Mouse (Mus musculus) midbrain, embryonic 13.5 days (tissue): ENCODE measurements around the gene Nudt14. TPM values are rescaled to one million over a fixed set of nuclear protein-coding genes. Genes with fewer than 3 reads are reported as not detected.

Source experiments
- ATAC-seq: fragments of 200-750 bp; cut with Nextera tagmentation; 2 replicates; pipeline ENCODE4 v1.8.0; 2017; ENCODE audit warnings: mild to moderate bottlenecking, moderate TSS enrichment, moderate library complexity
- H3K27ac ChIP-seq: fragments of 300-500 bp; sonication (generic); 2 replicates; pipeline ENCODE4 v1.5.1; 2015; ENCODE audit warnings: inconsistent platforms, mild to moderate bottlenecking, moderate library complexity
- H3K27me3 ChIP-seq: fragments of 300-500 bp; sonication (generic); 2 replicates; pipeline ENCODE4 v1.6.1; 2015; ENCODE audit warnings: mild to moderate bottlenecking, inconsistent platforms
- H3K36me3 ChIP-seq: fragments of 300-500 bp; sonication (generic); 2 replicates; pipeline ENCODE4 v1.6.1; 2015; ENCODE audit warnings: mild to moderate bottlenecking, inconsistent platforms
- H3K4me1 ChIP-seq: fragments of 300-500 bp; sonication (generic); replicated peaks from 2 replicates; pipeline ENCODE4 v1.6.1; 2015; ENCODE audit warnings: inconsistent platforms
- H3K4me2 ChIP-seq: fragments of 300-500 bp; sonication (generic); replicated peaks from 2 replicates; pipeline ENCODE4 v1.6.1; 2015; ENCODE audit warnings: moderate library complexity, mild to moderate bottlenecking, inconsistent platforms
- H3K4me3 ChIP-seq: fragments of 300-500 bp; sonication (generic); replicated peaks from 2 replicates; pipeline ENCODE4 v1.5.1; 2015; ENCODE audit warnings: mild to moderate bottlenecking, inconsistent platforms
- H3K9ac ChIP-seq: fragments of 300-500 bp; sonication (generic); replicated peaks from 2 replicates; pipeline ENCODE4 v1.6.1; 2015; ENCODE audit warnings: mild to moderate bottlenecking, inconsistent platforms
- H3K9me3 ChIP-seq: fragments of 300-500 bp; sonication (generic); 2 replicates; pipeline ENCODE4 v1.6.1; 2016; ENCODE audit warnings: mild to moderate bottlenecking, inconsistent platforms
- WGBS: fragments of 180-500 bp; shearing (Covaris S2); methylation state at CpG from one replicate; pipeline ENCODE4 v1.1.7; 2015; 5-methylcytosine and 5-hydroxymethylcytosine counted together
- polyA plus RNA-seq: library from polyadenylated mRNA; unstranded; fragments of >200 nt; fragmentation: Nextera tagmentation; extraction: Ambion mirVana; gene quantifications from 2 replicates; pipeline ENCODE4 v1.2.1, GENCODE M21; 2015

The Nudt14 gene
- 53.7 and 61.9 TPM in 2 replicates for polyA plus RNA-seq

- Histone ChIP-seq H3K27me3 (no peaks in the 10 kb centered on the region), H3K9ac (peak within 1 kb of the TSS; percentile 80), H3K9me3 (no peaks in the 10 kb centered on the region), H3K36me3 (no peaks in the 10 kb centered on the region), H3K4me1 (peaks cover 41% of the 10 kb centered on the region), H3K4me3 (peak within 1 kb of the TSS; percentile 73), H3K27ac (no peak within 1 kb of the TSS), H3K4me2 (peak within 1 kb of the TSS; percentile 65)
- peak; percentile 76 for ATAC-seq
- WGBS = 3% methylated on average over 54 of the region's 58 CpGs
Observed at GRCm38 (mm10) chr12:112941776-112942713, at the start of gene Nudt14. Gene Nudt14, minus strand, starts transcription at chr12:112942124.

DNA sequence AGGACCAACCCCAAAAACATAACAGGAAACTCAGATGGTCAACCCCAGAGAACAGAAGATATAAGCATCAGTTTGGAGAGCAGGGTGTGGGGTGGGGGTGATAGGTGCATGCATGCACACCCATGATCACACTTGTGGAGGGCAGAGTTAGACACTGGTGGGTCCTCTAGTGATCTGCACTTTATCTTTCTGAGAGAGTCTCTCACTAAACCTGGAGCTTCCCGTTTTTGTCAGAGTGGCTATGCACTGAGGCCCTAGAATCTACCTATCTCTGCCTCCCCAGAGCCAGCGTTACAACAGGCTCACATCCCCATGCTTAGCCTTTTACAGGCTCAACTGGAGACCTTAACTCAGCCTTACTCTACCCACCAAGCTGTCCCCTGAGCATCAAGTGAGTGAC lies 49.5 kb upstream of the Nudt14 start:
- peaks cover 41% of the 10 kb centered on the region for H3K36me3 ChIP-seq
- WGBS = 98% methylated on average over 2 of the region's 2 CpGs
- H3K4me1 ChIP-seq = 0 out of 2 replicates have a peak, but pooled peaks cover 2% of the 10 kb centered on the region
- no peak for ATAC-seq
- no peak overlapping the region for H3K4me2 ChIP-seq
- no peak overlapping the region for H3K9ac ChIP-seq
- H3K27me3 ChIP-seq = no peaks in the 10 kb centered on the region
- H3K27ac ChIP-seq = no peak overlapping the region
- H3K4me3 ChIP-seq = no peak overlapping the region
- H3K9me3 ChIP-seq = no peaks in the 10 kb centered on the region

DNA sequence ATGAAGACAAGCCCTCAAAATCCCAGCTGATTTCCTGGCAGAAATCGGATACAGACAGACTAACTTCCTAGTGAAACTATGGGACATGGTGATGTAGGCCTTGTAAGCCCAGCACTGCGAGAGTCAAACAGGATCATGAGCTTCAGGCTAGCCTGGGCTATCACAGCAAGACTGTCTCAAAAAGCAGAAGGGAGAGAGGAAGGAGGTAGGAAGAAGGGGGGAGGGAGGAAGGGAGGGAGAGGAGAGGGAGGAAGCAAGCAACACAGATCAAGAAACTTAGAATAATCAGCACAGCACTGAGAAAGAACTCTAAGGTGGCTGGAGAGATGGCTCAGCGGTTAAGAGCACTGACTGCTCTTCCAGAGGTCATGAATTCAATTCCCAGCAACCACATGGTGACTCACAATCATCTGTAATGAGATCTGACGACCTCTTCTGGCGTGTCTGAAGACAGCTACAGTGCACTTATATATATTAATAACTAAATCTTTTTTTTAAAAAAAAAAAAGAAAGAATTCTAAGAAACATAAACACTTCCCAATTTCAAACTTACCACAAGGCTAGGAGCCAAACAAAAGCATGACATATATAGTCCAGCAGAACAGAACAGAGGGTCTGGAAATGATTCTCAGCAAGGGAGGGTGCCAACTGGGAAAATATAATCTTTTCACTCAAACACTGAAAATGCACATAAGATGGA lies 48.9 kb upstream of the Nudt14 start:
- WGBS = 90% methylated on average over 5 of the region's 5 CpGs
- Histone ChIP-seq H3K4me3 (no peak overlapping the region), H3K4me1 (no peaks in the 10 kb centered on the region), H3K27me3 (no peaks in the 10 kb centered on the region), H3K9me3 (no peaks in the 10 kb centered on the region), H3K36me3 (peaks cover 47% of the 10 kb centered on the region), H3K27ac (no peak overlapping the region), H3K4me2 (no peak overlapping the region), H3K9ac (no peak overlapping the region)
- no peak for ATAC-seq

DNA sequence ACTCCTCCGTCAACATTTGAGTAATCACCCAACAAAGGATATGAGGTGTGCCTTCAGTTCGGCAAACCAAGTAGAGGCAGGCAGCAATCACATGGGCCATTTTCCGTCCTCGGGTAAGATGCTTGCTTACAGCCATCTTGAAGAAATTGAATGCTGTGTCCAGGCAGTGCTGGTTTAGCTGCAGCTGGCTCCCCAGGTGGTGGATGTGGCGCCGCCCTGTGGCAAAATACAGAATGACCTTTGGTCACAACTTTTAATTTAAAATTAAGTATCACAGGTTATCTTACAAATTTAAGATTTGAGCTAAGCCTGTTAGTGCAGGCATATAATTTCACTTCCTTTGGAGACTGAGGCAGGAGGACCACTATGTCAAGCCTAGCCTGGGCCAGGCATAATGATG lies 46.0 kb upstream of the Nudt14 start:
- Histone ChIP-seq H3K9ac (no peak overlapping the region), H3K36me3 (peaks cover 67% of the 10 kb centered on the region), H3K4me1 (no peaks in the 10 kb centered on the region), H3K27me3 (no peaks in the 10 kb centered on the region), H3K4me3 (no peak overlapping the region), H3K4me2 (no peak overlapping the region), H3K27ac (no peak overlapping the region), H3K9me3 (no peaks in the 10 kb centered on the region)
- no peak for ATAC-seq
- WGBS = 68% methylated on average over 6 of the region's 6 CpGs

DNA sequence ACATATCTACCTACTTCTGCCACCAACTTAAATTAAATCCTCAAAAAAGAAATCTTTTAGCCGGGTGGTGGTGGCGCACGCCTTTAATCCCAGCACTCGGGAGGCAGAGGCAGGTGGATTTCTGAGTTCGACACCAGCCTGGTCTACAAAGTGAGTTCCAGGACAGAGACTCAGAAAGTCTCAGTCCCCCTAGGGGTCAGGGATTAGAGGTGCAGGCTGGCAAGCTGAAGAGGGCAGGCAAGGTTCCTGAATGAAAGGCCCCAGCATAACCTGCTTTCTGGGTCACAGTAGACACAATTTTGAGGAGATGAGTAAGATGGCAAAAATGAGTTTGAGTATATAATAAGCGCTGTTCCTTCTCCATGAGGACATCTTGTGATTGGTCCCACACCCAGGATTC lies 43.4 kb upstream of the Nudt14 start:
- Histone ChIP-seq H3K27ac (no peak overlapping the region), H3K36me3 (peaks cover 69% of the 10 kb centered on the region), H3K9ac (no peak overlapping the region), H3K4me3 (no peak overlapping the region), H3K27me3 (no peaks in the 10 kb centered on the region), H3K4me2 (no peak overlapping the region), H3K4me1 (no peaks in the 10 kb centered on the region), H3K9me3 (no peaks in the 10 kb centered on the region)
- no peak for ATAC-seq
- WGBS = 89% methylated on average over 6 of the region's 6 CpGs

- H3K9ac ChIP-seq = no peak overlapping the region
- ATAC-seq = no peak
- H3K4me2 ChIP-seq = no peak overlapping the region
- no peaks in the 10 kb centered on the region for H3K9me3 ChIP-seq
- 70% methylated on average over 2 of the region's 2 CpGs for WGBS
- H3K27me3 ChIP-seq = no peaks in the 10 kb centered on the region
- peaks cover 15% of the 10 kb centered on the region for H3K4me1 ChIP-seq
- H3K4me3 ChIP-seq = no peak overlapping the region
- no peak overlapping the region for H3K27ac ChIP-seq
- peaks cover 90% of the 10 kb centered on the region for H3K36me3 ChIP-seq
Observed at GRCm38 (mm10) chr12:112982031-112982430, 40.1 kb upstream of the Nudt14 start.

GRCm38 (mm10) chr12:112977156-112977555 lies 35.2 kb upstream of the Nudt14 start:
- Histone ChIP-seq H3K9ac (peak overlapping the region; percentile 86), H3K9me3 (no peaks in the 10 kb centered on the region), H3K4me3 (peak overlapping the region; percentile 65), H3K4me2 (peak overlapping the region; percentile 75), H3K27ac (peak overlapping the region; percentile 91), H3K4me1 (peaks cover 28% of the 10 kb centered on the region), H3K36me3 (peaks cover 68% of the 10 kb centered on the region), H3K27me3 (no peaks in the 10 kb centered on the region)
- WGBS = 47% methylated on average over 12 of the region's 12 CpGs
- no peak for ATAC-seq

- H3K27ac ChIP-seq = peak within 1 kb of the TSS; percentile 91
- under 1% methylated on average over 69 of the region's 80 CpGs for WGBS
- H3K9ac ChIP-seq = peak within 1 kb of the TSS; percentile 86
- no peaks in the 10 kb centered on the region for H3K9me3 ChIP-seq
- peak; percentile 96 for ATAC-seq
- H3K4me3 ChIP-seq = peak within 1 kb of the TSS; percentile 65
- no peaks in the 10 kb centered on the region for H3K27me3 ChIP-seq
- H3K4me1 ChIP-seq = peaks cover 28% of the 10 kb centered on the region
- peaks cover 68% of the 10 kb centered on the region for H3K36me3 ChIP-seq
- peak within 1 kb of the TSS; percentile 75 for H3K4me2 ChIP-seq
Observed at GRCm38 (mm10) chr12:112976371-112977073, 34.6 kb upstream of the Nudt14 start, which contains the start of gene Btbd6. Gene Btbd6, plus strand, starts transcription at chr12:112976482.

DNA sequence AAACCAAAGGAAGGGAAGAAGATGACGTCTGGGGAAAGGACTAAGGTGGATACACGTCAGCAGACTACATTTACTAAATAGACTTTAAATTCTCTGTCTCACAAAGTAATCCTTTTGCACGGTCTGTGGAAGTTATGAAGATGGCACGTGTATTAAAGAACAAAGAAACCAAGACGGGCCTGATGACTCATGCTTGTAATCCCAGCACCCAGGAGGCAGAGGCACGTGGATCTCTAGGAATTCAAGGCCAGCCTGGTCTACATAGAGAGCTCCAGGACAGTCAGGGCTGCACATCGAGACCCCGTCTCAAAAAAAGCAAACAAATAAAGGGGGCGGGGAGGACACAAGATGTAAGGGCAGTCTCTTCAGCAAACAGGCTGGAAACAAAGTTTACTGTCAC lies 32.8 kb upstream of the Nudt14 start:
- Histone ChIP-seq H3K27ac (no peak overlapping the region), H3K4me1 (peaks cover 28% of the 10 kb centered on the region), H3K9ac (no peak overlapping the region), H3K36me3 (peaks cover 68% of the 10 kb centered on the region), H3K4me3 (no peak overlapping the region), H3K27me3 (no peaks in the 10 kb centered on the region), H3K9me3 (no peaks in the 10 kb centered on the region), H3K4me2 (no peak overlapping the region)
- 93% methylated on average over 9 of the region's 9 CpGs for WGBS
- no peak for ATAC-seq

- Histone ChIP-seq H3K4me1 (no peaks in the 10 kb centered on the region), H3K9me3 (no peaks in the 10 kb centered on the region), H3K36me3 (peaks cover 93% of the 10 kb centered on the region), H3K4me2 (no peak overlapping the region), H3K27ac (no peak overlapping the region), H3K4me3 (no peak overlapping the region), H3K27me3 (no peaks in the 10 kb centered on the region), H3K9ac (no peak overlapping the region)
- WGBS = 96% methylated on average over 6 of the region's 6 CpGs
- no peak for ATAC-seq
Observed at GRCm38 (mm10) chr12:112969616-112970015, 27.7 kb upstream of the Nudt14 start.

- 68% methylated on average over 8 of the region's 8 CpGs for WGBS
- no peak overlapping the region for H3K9ac ChIP-seq
- H3K9me3 ChIP-seq = no peaks in the 10 kb centered on the region
- H3K4me3 ChIP-seq = no peak overlapping the region
- H3K27me3 ChIP-seq = no peaks in the 10 kb centered on the region
- no peaks in the 10 kb centered on the region for H3K4me1 ChIP-seq
- no peak overlapping the region for H3K27ac ChIP-seq
- ATAC-seq = no peak
- no peak overlapping the region for H3K4me2 ChIP-seq
- H3K36me3 ChIP-seq = peaks cover 97% of the 10 kb centered on the region
Observed at GRCm38 (mm10) chr12:112968943-112969342, 27.0 kb upstream of the Nudt14 start.

GRCm38 (mm10) chr12:112965783-112966182 lies 23.9 kb upstream of the Nudt14 start:
- H3K36me3 ChIP-seq = peaks cover 98% of the 10 kb centered on the region
- H3K4me2 ChIP-seq = no peak overlapping the region
- no peak overlapping the region for H3K27ac ChIP-seq
- H3K9me3 ChIP-seq = no peaks in the 10 kb centered on the region
- no peak overlapping the region for H3K9ac ChIP-seq
- H3K4me3 ChIP-seq = no peak overlapping the region
- WGBS = 87% methylated on average over 13 of the region's 13 CpGs
- H3K4me1 ChIP-seq = no peaks in the 10 kb centered on the region
- no peaks in the 10 kb centered on the region for H3K27me3 ChIP-seq
- ATAC-seq = no peak
